Mouse (Mus musculus) midbrain, postnatal 0 days (tissue): ENCODE measurements at regions not wholly inside any gene's neighbourhood (a gene's known extent, or its start where the extent isn't known, plus 50 kb on each side); places are given as distances from the start of the nearest gene placed in this dataset.
A peak's percentile ranks its signal among the peaks of the same experiment; 100 is the strongest.

Experiments
- ATAC-seq: fragments of 200-750 bp; cut with Nextera tagmentation; 2 replicates; pipeline ENCODE4 v1.8.0; 2017; ENCODE audit warnings: moderate number of reproducible peaks, mild to moderate bottlenecking, moderate TSS enrichment, moderate library complexity; ENCODE audit not compliant: low FRiP score
- DNase-seq: peaks from one replicate; pipeline ENCODE4 v3.0.0-alpha.2; 2015; ENCODE audit warnings: low spot score
- H3K27ac ChIP-seq: fragments of 300-500 bp; sonication (generic); 2 replicates; pipeline ENCODE4 v1.5.1; 2014; ENCODE audit warnings: low read depth, mild to moderate bottlenecking, low read length, mixed read lengths
- H3K27me3 ChIP-seq: fragments of 300-500 bp; sonication (generic); 2 replicates; pipeline ENCODE4 v1.6.1; 2014; ENCODE audit warnings: low read length, control low read depth, mixed read lengths; ENCODE audit not compliant: insufficient read depth
- H3K36me3 ChIP-seq: fragments of 300-500 bp; sonication (generic); 2 replicates; pipeline ENCODE4 v1.6.1; 2014; ENCODE audit warnings: low read length, control low read depth, mixed read lengths; ENCODE audit not compliant: insufficient read depth
- H3K4me1 ChIP-seq: fragments of 300-500 bp; sonication (generic); 2 replicates; pipeline ENCODE4 v1.6.1; 2014; ENCODE audit warnings: mild to moderate bottlenecking, control low read depth, antibody characterized with exemption, low read length, mixed read lengths; ENCODE audit not compliant: insufficient read depth
- H3K4me2 ChIP-seq: fragments of 300-500 bp; sonication (generic); 2 replicates; pipeline ENCODE4 v1.6.1; 2014; ENCODE audit warnings: low read depth, mild to moderate bottlenecking, low read length, mixed read lengths; ENCODE audit not compliant: poor library complexity, severe bottlenecking
- H3K4me3 ChIP-seq: fragments of 300-500 bp; sonication (generic); 2 replicates; pipeline ENCODE4 v1.5.1; 2014; ENCODE audit warnings: low read depth, mild to moderate bottlenecking, low read length, moderate library complexity
- H3K9ac ChIP-seq: fragments of 300-500 bp; sonication (generic); replicated peaks from 2 replicates; pipeline ENCODE4 v1.6.1; 2014; ENCODE audit warnings: mild to moderate bottlenecking, low read length, moderate library complexity, mixed read lengths; ENCODE audit not compliant: poor library complexity, severe bottlenecking
- H3K9me3 ChIP-seq: fragments of 300-500 bp; sonication (generic); 2 replicates; pipeline ENCODE4 v1.6.1; 2016; ENCODE audit warnings: low read length, control low read depth
- CTCF ChIP-seq: IDR thresholded peaks from 2 replicates; pipeline ENCODE4 v1.5.1; 2016; ENCODE audit warnings: antibody characterized with exemption, mild to moderate bottlenecking
- WGBS: fragments of 180-500 bp; shearing (Covaris S2); extraction: QIAGEN DNeasy Blood & Tissue Kit; methylation state at CpG from one replicate; pipeline ENCODE4 v1.1.7; 2014; 5-methylcytosine and 5-hydroxymethylcytosine counted together

- WGBS = 52% methylated on average over 19 of the region's 19 CpGs
Observed at GRCm38 (mm10) chr4:31823574-31824348, 140.1 kb upstream of the Map3k7 start.

GRCm38 (mm10) chr4:31824518-31825437 lies 139.1 kb upstream of the Map3k7 start:
- peak; percentile 58 for TF ChIP-seq CTCF
- Histone ChIP-seq H3K4me3 (peak overlapping the region; percentile 2; the same call in 1 of the 2 replicates), H3K36me3 (no peaks in the 10 kb centered on the region), H3K4me2 (peak overlapping the region; percentile 43), H3K9me3 (no peaks in the 10 kb centered on the region), H3K9ac (no peak overlapping the region), H3K27ac (no peak overlapping the region), H3K27me3 (no peaks in the 10 kb centered on the region), H3K4me1 (no peaks in the 10 kb centered on the region)
- DNase-seq = no peak
- WGBS = 31% methylated on average over 14 of the region's 14 CpGs
- no peak for ATAC-seq

More at GRCm38 (mm10) chr4:31823574-31824348, 140.1 kb upstream of the Map3k7 start:
- no peak overlapping the region for H3K9ac ChIP-seq
- peak overlapping the region; percentile 43 for H3K4me2 ChIP-seq
- no peak overlapping the region for H3K27ac ChIP-seq
- ATAC-seq (peak; percentile 39; the same call in 1 of the 2 replicates), DNase-seq (no peak)
- no peak for TF ChIP-seq CTCF
- H3K4me1 ChIP-seq = no peaks in the 10 kb centered on the region
- H3K4me3 ChIP-seq = peak overlapping the region; percentile 2; the same call in 1 of the 2 replicates
- no peaks in the 10 kb centered on the region for H3K36me3 ChIP-seq
- H3K9me3 ChIP-seq = no peaks in the 10 kb centered on the region
- H3K27me3 ChIP-seq = no peaks in the 10 kb centered on the region

- 65% methylated on average over 3 of the region's 3 CpGs for WGBS
- H3K9me3 ChIP-seq = no peaks in the 10 kb centered on the region
- H3K27me3 ChIP-seq = no peaks in the 10 kb centered on the region
- H3K4me2 ChIP-seq = no peak overlapping the region
- H3K9ac ChIP-seq = no peak overlapping the region
- H3K4me3 ChIP-seq = no peak overlapping the region
- no peak for TF ChIP-seq CTCF
- H3K27ac ChIP-seq = no peak overlapping the region
- DNase-seq (no peak), ATAC-seq (no peak)
- H3K4me1 ChIP-seq = no peaks in the 10 kb centered on the region
- no peaks in the 10 kb centered on the region for H3K36me3 ChIP-seq
Observed at GRCm38 (mm10) chr4:31825438-31825830, 138.5 kb upstream of the Map3k7 start.

- no peak overlapping the region for H3K9ac ChIP-seq
- H3K4me2 ChIP-seq = no peak overlapping the region
- H3K36me3 ChIP-seq = no peaks in the 10 kb centered on the region
- ATAC-seq (no peak), DNase-seq (no peak)
- no peak overlapping the region for H3K4me3 ChIP-seq
- H3K4me1 ChIP-seq = no peaks in the 10 kb centered on the region
- WGBS = 58% methylated on average over 8 of the region's 8 CpGs
- no peak for TF ChIP-seq CTCF
- no peaks in the 10 kb centered on the region for H3K27me3 ChIP-seq
- H3K27ac ChIP-seq = no peak overlapping the region
- H3K9me3 ChIP-seq = no peaks in the 10 kb centered on the region
Observed at GRCm38 (mm10) chr4:31826661-31827060, 137.2 kb upstream of the Map3k7 start.

- DNase-seq (no peak), ATAC-seq (no peak)
- H3K4me2 ChIP-seq = no peak overlapping the region
- H3K27me3 ChIP-seq = no peaks in the 10 kb centered on the region
- no peaks in the 10 kb centered on the region for H3K36me3 ChIP-seq
- no peak overlapping the region for H3K27ac ChIP-seq
- 80% methylated on average over 7 of the region's 7 CpGs for WGBS
- H3K4me1 ChIP-seq = no peaks in the 10 kb centered on the region
- H3K9me3 ChIP-seq = no peaks in the 10 kb centered on the region
- peak; percentile 35; the same call in 1 of the 2 replicates for TF ChIP-seq CTCF
- H3K9ac ChIP-seq = no peak overlapping the region
- no peak overlapping the region for H3K4me3 ChIP-seq
Observed at GRCm38 (mm10) chr4:31827266-31827665, 136.6 kb upstream of the Map3k7 start.
